Comparison of ENCODE assay signal across 8 mouse cellular contexts in genomic region chr6:82040834-82041487, GRCm38 (mm10). TPM values are rescaled to one million over a fixed set of nuclear protein-coding genes. Genes with fewer than 3 reads are reported as not detected.
DNase-seq lines count a peak whose midpoint lies in the region; ATAC-seq and TF ChIP-seq lines count a peak whose summit lies in the region.

Eva1a (plus strand) TSS chr6:82041043.

- H3K9me3 ChIP-seq in kidney, embryonic 14.5 days (ENCODE audit: control insufficient read depth, low read length), result no peaks in the 10 kb centered on the region
- no peaks in the 10 kb centered on the region for H3K9me3 ChIP-seq in forebrain, postnatal 0 days (ENCODE audit: low read length)
- H3K9me3 ChIP-seq in limb, embryonic 14.5 days (ENCODE audit: control insufficient read depth, low read length), result no peaks in the 10 kb centered on the region

- peak within 1 kb of the TSS; percentile 83 for H3K4me2 ChIP-seq in kidney, embryonic 14.5 days (replicated peaks; ENCODE audit: low read depth, low read length)
- peak within 1 kb of the TSS; percentile 96 for H3K4me2 ChIP-seq in forebrain, postnatal 0 days (ENCODE audit: low read depth)
- peak within 1 kb of the TSS; percentile 78 for H3K4me2 ChIP-seq in limb, embryonic 14.5 days (replicated peaks; ENCODE audit: low read depth, low read length, severe bottlenecking)

- H3K4me3 ChIP-seq in kidney, embryonic 14.5 days (ENCODE audit: low read length), result peak within 1 kb of the TSS; percentile 73
- H3K4me3 ChIP-seq in forebrain, postnatal 0 days (ENCODE audit: low read depth, low read length), result peak within 1 kb of the TSS; percentile 42
- H3K4me3 ChIP-seq in limb, embryonic 14.5 days (replicated peaks; ENCODE audit: low read length), result peak within 1 kb of the TSS; percentile 76

- ATAC-seq in kidney, embryonic 14.5 days (ENCODE audit: low FRiP score, low TSS enrichment), result peak; percentile 39; the same call in 1 of the 2 replicates
- ATAC-seq in forebrain, postnatal 0 days, result 0 out of 2 replicates have a peak, but pooled peaks have one; percentile 1
- peak; percentile 47 for ATAC-seq in limb, embryonic 14.5 days (ENCODE audit: low FRiP score, low read depth)

- H3K36me3 ChIP-seq in kidney, embryonic 14.5 days (ENCODE audit: control insufficient read depth, insufficient read depth, low read length), result no peaks in the 10 kb centered on the region
- H3K36me3 ChIP-seq in forebrain, postnatal 0 days (ENCODE audit: insufficient read depth), result no peaks in the 10 kb centered on the region
- H3K36me3 ChIP-seq in limb, embryonic 14.5 days (ENCODE audit: control insufficient read depth, insufficient read depth, low read length), result no peaks in the 10 kb centered on the region

- peak within 1 kb of the TSS; percentile 76 for H3K9ac ChIP-seq in kidney, embryonic 14.5 days (ENCODE audit: low read depth, low read length)
- H3K9ac ChIP-seq in forebrain, postnatal 0 days, result peak within 1 kb of the TSS; percentile 36
- H3K9ac ChIP-seq in limb, embryonic 14.5 days (ENCODE audit: low read depth, low read length, severe bottlenecking), result peak within 1 kb of the TSS; percentile 76

- H3K27ac ChIP-seq in kidney, embryonic 14.5 days (ENCODE audit: low read depth, low read length), result peak within 1 kb of the TSS; percentile 87
- no peak within 1 kb of the TSS for H3K27ac ChIP-seq in forebrain, postnatal 0 days (ENCODE audit: low read depth, low read length)
- peak within 1 kb of the TSS; percentile 86 for H3K27ac ChIP-seq in limb, embryonic 14.5 days (replicated peaks; ENCODE audit: low read depth, low read length)

- DNase-seq in kidney, postnatal 10 days, result no peak
- peak; percentile 38 for DNase-seq in Muller cell, postnatal 12 days (ENCODE audit: inconsistent ontology term)
- DNase-seq in forebrain, postnatal 0 days, result no peak
- DNase-seq in limb, embryonic 14.5 days (ENCODE audit: low spot score), result no peak
- DNase-seq in adrenal gland, postnatal 36 days, result no peak
- DNase-seq in natural killer cell, adult 2 months (ENCODE audit: low spot score in 2 of 2), result no peak
- no peak for DNase-seq in spleen, adult 12 weeks (ENCODE audit: low spot score)

- peaks cover 20% of the 10 kb centered on the region for H3K4me1 ChIP-seq in kidney, embryonic 14.5 days (ENCODE audit: control insufficient read depth, insufficient read depth, low read length)
- H3K4me1 ChIP-seq in forebrain, postnatal 0 days (ENCODE audit: insufficient read depth), result peaks cover 8% of the 10 kb centered on the region; the same call in 1 of the 2 replicates
- H3K4me1 ChIP-seq in limb, embryonic 14.5 days (ENCODE audit: control insufficient read depth, insufficient read depth, low read length), result peaks cover 30% of the 10 kb centered on the region

- 9% methylated on average over 11 of the region's 11 CpGs for WGBS in kidney, embryonic 14.5 days
- WGBS in forebrain, postnatal 0 days, result 15% methylated on average over 11 of the region's 11 CpGs
- 6% methylated on average over 11 of the region's 11 CpGs for WGBS in limb, embryonic 14.5 days

- no peak for TF ChIP-seq POLR2A in limb, embryonic 14.5 days (IDR thresholded peaks at IDR 0.05; ENCODE audit: borderline replicate concordance, extremely low read depth, insufficient read depth, insufficient read length)

- no peak for TF ChIP-seq CTCF in forebrain, postnatal 0 days (IDR thresholded peaks at IDR 0.05; ENCODE audit: low read depth)

- H3K27me3 ChIP-seq in kidney, embryonic 14.5 days (ENCODE audit: control insufficient read depth, insufficient read depth, low read length), result no peaks in the 10 kb centered on the region
- peaks cover 21% of the 10 kb centered on the region for H3K27me3 ChIP-seq in forebrain, postnatal 0 days (ENCODE audit: insufficient read depth, low read length)
- H3K27me3 ChIP-seq in limb, embryonic 14.5 days (ENCODE audit: control insufficient read depth, insufficient read depth, low read length), result no peaks in the 10 kb centered on the region

RNA-seq across cellular contexts. Expression of gene Eva1a, which starts in this region (rescaled TPM):
- 37.3 and 45.4 TPM in 2 replicates for polyA plus RNA-seq in kidney, embryonic 14.5 days (2014; fragmentation: Nextera tagmentation; extraction: Ambion mirVana)
- 1.3 and 1.4 TPM in 2 replicates for total RNA-seq in forebrain, postnatal 0 days (2014; rRNA removed)
- 1.9 and 2.0 TPM in 2 replicates for polyA plus RNA-seq in forebrain, postnatal 0 days (2015; fragmentation: Nextera tagmentation; extraction: Ambion mirVana)
- polyA plus RNA-seq in limb, embryonic 14.5 days (2012; rRNA removed), result 15.7 and 20.1 TPM in 2 replicates
- polyA plus RNA-seq in limb, embryonic 14.5 days (2014; fragmentation: Nextera tagmentation; extraction: Ambion mirVana), result 23.4 and 30.2 TPM in 2 replicates
- 1 to 10 TPM; 1.3 to 1.6 TPM for total RNA-seq in adrenal gland, postnatal 36 days (2021)
